8 mouse cellular contexts compared by ENCODE assay signal in the genomic region with DNA sequence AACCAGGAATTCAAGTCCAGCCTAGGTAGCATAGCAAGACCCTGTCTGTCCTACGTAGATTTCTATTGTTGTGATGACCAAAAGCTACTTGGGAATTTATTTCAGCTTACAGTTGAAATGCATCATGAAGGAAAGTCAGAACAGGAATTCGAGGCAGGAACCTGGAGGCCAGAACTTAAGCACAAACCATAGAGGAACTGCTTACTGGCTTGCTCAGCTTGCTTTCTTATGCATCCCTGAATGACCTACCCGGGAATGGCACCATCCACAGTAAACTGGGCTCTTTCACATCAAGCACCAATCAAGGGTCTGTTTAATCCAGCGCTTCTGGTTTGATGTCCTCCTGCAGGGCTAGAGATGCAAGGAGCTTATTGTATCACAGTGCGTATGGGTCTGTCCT. TPM values are rescaled to one million over a fixed set of nuclear protein-coding genes. Genes with fewer than 3 reads are reported as not detected.
DNase-seq lines count a peak whose midpoint lies in the region; ATAC-seq lines count a peak whose summit lies in the region.

No protein-coding gene starts in this region.

- 49% methylated on average over 5 of the region's 5 CpGs for WGBS in kidney, embryonic 14.5 days
- WGBS in embryonic facial prominence, embryonic 14.5 days = 51% methylated on average over 5 of the region's 5 CpGs
- 51% methylated on average over 5 of the region's 5 CpGs for WGBS in intestine, embryonic 14.5 days
- WGBS in neural tube, embryonic 12.5 days = 58% methylated on average over 5 of the region's 5 CpGs

- H3K27me3 ChIP-seq in kidney, embryonic 14.5 days (ENCODE audit: control insufficient read depth, insufficient read depth, low read length) = no peaks in the 10 kb centered on the region
- H3K27me3 ChIP-seq in embryonic facial prominence, embryonic 14.5 days (replicated peaks; ENCODE audit: control insufficient read depth, insufficient read depth, low read length) = no peaks in the 10 kb centered on the region
- no peaks in the 10 kb centered on the region for H3K27me3 ChIP-seq in intestine, embryonic 14.5 days (replicated peaks; ENCODE audit: control insufficient read depth, insufficient read depth, low read length)
- no peaks in the 10 kb centered on the region for H3K27me3 ChIP-seq in neural tube, embryonic 12.5 days (replicated peaks)

- no peaks in the 10 kb centered on the region; the same call in 1 of the 2 replicates for H3K36me3 ChIP-seq in kidney, embryonic 14.5 days (ENCODE audit: control insufficient read depth, insufficient read depth, low read length)
- H3K36me3 ChIP-seq in embryonic facial prominence, embryonic 14.5 days (ENCODE audit: control insufficient read depth, insufficient read depth, low read length) = no peaks in the 10 kb centered on the region
- H3K36me3 ChIP-seq in intestine, embryonic 14.5 days (ENCODE audit: control insufficient read depth, insufficient read depth, low read length) = no peaks in the 10 kb centered on the region
- no peaks in the 10 kb centered on the region for H3K36me3 ChIP-seq in neural tube, embryonic 12.5 days

- H3K9ac ChIP-seq in kidney, embryonic 14.5 days (ENCODE audit: low read depth, low read length) = peak overlapping the region; percentile 23; the same call in 1 of the 2 replicates
- peak overlapping the region; percentile 31 for H3K9ac ChIP-seq in embryonic facial prominence, embryonic 14.5 days (ENCODE audit: low read depth, low read length)
- peak overlapping the region; percentile 47 for H3K9ac ChIP-seq in intestine, embryonic 14.5 days (ENCODE audit: low read length)
- no peak overlapping the region for H3K9ac ChIP-seq in neural tube, embryonic 12.5 days

- ATAC-seq in kidney, embryonic 14.5 days (ENCODE audit: low FRiP score, low TSS enrichment) = no peak
- ATAC-seq in embryonic facial prominence, embryonic 14.5 days (ENCODE audit: low read depth) = no peak
- ATAC-seq in intestine, embryonic 14.5 days (replicated peaks; ENCODE audit: low FRiP score, low TSS enrichment, low read depth) = no peak
- ATAC-seq in neural tube, embryonic 12.5 days (ENCODE audit: low FRiP score, low read depth) = no peak
- no peak for ATAC-seq in cerebellum, adult (ENCODE audit: insufficient number of reproducible peaks, low FRiP score, low TSS enrichment)

- H3K9me3 ChIP-seq in kidney, embryonic 14.5 days (ENCODE audit: control insufficient read depth, low read length) = no peaks in the 10 kb centered on the region
- no peaks in the 10 kb centered on the region for H3K9me3 ChIP-seq in embryonic facial prominence, embryonic 14.5 days (ENCODE audit: control insufficient read depth, low read length)
- H3K9me3 ChIP-seq in intestine, embryonic 14.5 days (ENCODE audit: control insufficient read depth, low read length) = no peaks in the 10 kb centered on the region
- H3K9me3 ChIP-seq in neural tube, embryonic 12.5 days = no peaks in the 10 kb centered on the region

- peaks cover 6% of the 10 kb centered on the region; the same call in 1 of the 2 replicates for H3K4me1 ChIP-seq in kidney, embryonic 14.5 days (ENCODE audit: control insufficient read depth, insufficient read depth, low read length)
- 0 out of 2 replicates have a peak, but pooled peaks cover 6% of the 10 kb centered on the region for H3K4me1 ChIP-seq in embryonic facial prominence, embryonic 14.5 days (ENCODE audit: control insufficient read depth, insufficient read depth, low read length)
- H3K4me1 ChIP-seq in intestine, embryonic 14.5 days (replicated peaks; ENCODE audit: control insufficient read depth, insufficient read depth, low read length) = peaks cover 4% of the 10 kb centered on the region
- H3K4me1 ChIP-seq in neural tube, embryonic 12.5 days = peaks cover 12% of the 10 kb centered on the region

- DNase-seq in kidney, postnatal 4 days = no peak
- DNase-seq in embryonic facial prominence, embryonic 14.5 days (ENCODE audit: low spot score) = no peak
- no peak for DNase-seq in intestine, embryonic 14.5 days (ENCODE audit: low spot score)
- DNase-seq in adrenal gland, adult 2 months = no peak
- no peak for DNase-seq in embryo, embryonic 11 days

- no peak overlapping the region for H3K27ac ChIP-seq in kidney, embryonic 14.5 days (ENCODE audit: low read depth, low read length)
- peak overlapping the region; percentile 80 for H3K27ac ChIP-seq in embryonic facial prominence, embryonic 14.5 days (replicated peaks; ENCODE audit: low read depth, low read length)
- peak overlapping the region; percentile 82; the same call in 1 of the 2 replicates for H3K27ac ChIP-seq in intestine, embryonic 14.5 days (ENCODE audit: low read depth)
- H3K27ac ChIP-seq in neural tube, embryonic 12.5 days = no peak overlapping the region

- H3K4me3 ChIP-seq in kidney, embryonic 14.5 days (ENCODE audit: low read length) = peak overlapping the region; percentile 76; the same call in 1 of the 2 replicates
- peak overlapping the region; percentile 56 for H3K4me3 ChIP-seq in embryonic facial prominence, embryonic 14.5 days (ENCODE audit: low read depth, low read length)
- H3K4me3 ChIP-seq in intestine, embryonic 14.5 days (ENCODE audit: low read depth, low read length) = peak overlapping the region; percentile 77
- H3K4me3 ChIP-seq in neural tube, embryonic 12.5 days = no peak overlapping the region

- peak overlapping the region; percentile 87 for H3K4me2 ChIP-seq in kidney, embryonic 14.5 days (replicated peaks; ENCODE audit: low read depth, low read length)
- peak overlapping the region; percentile 54 for H3K4me2 ChIP-seq in embryonic facial prominence, embryonic 14.5 days (ENCODE audit: low read depth, low read length)
- peak overlapping the region; percentile 76 for H3K4me2 ChIP-seq in intestine, embryonic 14.5 days (ENCODE audit: low read length)
- peak overlapping the region; percentile 93 for H3K4me2 ChIP-seq in neural tube, embryonic 12.5 days (replicated peaks)

RNA-seq across cellular contexts. Expression of gene Mertk, which starts 1.2 kb away (rescaled TPM):
- 7.3 and 10.3 TPM in 2 replicates for polyA plus RNA-seq in kidney, embryonic 14.5 days (2014; fragmentation: Nextera tagmentation; extraction: Ambion mirVana)
- polyA plus RNA-seq in embryonic facial prominence, embryonic 14.5 days (2014; fragmentation: Nextera tagmentation; extraction: Ambion mirVana) = 9.6 and 9.8 TPM in 2 replicates
- 6.7 and 7.0 TPM in 2 replicates for polyA plus RNA-seq in intestine, embryonic 14.5 days (2014; fragmentation: Nextera tagmentation; extraction: Ambion mirVana)
- polyA plus RNA-seq in neural tube, embryonic 12.5 days (2016; fragmentation: Nextera tagmentation; extraction: Ambion mirVana) = 3.1 and 3.6 TPM in 2 replicates
- total RNA-seq in adrenal gland, adult 2 months (2021) = 10 to 100 TPM in 1 of 2 experiments, 1 to 10 TPM in 1; 9.6 to 12.5 TPM
- 2.2 and 2.9 TPM in 2 replicates for polyA plus RNA-seq in adrenal gland, adult 2 months (2012; rRNA removed)

RNA-seq across cellular contexts. Expression of gene Anapc1, which starts 10.4 kb away (rescaled TPM):
- polyA plus RNA-seq in kidney, embryonic 14.5 days (2014; fragmentation: Nextera tagmentation; extraction: Ambion mirVana) = 56.3 and 94.0 TPM in 2 replicates
- 57.4 and 60.0 TPM in 2 replicates for polyA plus RNA-seq in embryonic facial prominence, embryonic 14.5 days (2014; fragmentation: Nextera tagmentation; extraction: Ambion mirVana)
- polyA plus RNA-seq in intestine, embryonic 14.5 days (2014; fragmentation: Nextera tagmentation; extraction: Ambion mirVana) = 80.4 and 84.8 TPM in 2 replicates
- 67.1 and 69.8 TPM in 2 replicates for polyA plus RNA-seq in neural tube, embryonic 12.5 days (2016; fragmentation: Nextera tagmentation; extraction: Ambion mirVana)
- total RNA-seq in adrenal gland, adult 2 months (2021) = 10 to 100 TPM; 60.9 to 89.3 TPM
- 27.2 and 34.4 TPM in 2 replicates for polyA plus RNA-seq in adrenal gland, adult 2 months (2012; rRNA removed)

Comparison
In these comparisons a context has a peak if more than half of its experiments do, and no peak if none do; other contexts are left out.
1. H3K27ac ChIP-seq: peak in embryonic facial prominence, embryonic 14.5 days (single experiment) and intestine, embryonic 14.5 days (single experiment); none in kidney, embryonic 14.5 days (single experiment) and neural tube, embryonic 12.5 days (single experiment).
2. Peak in every context shown above with its lines, with median percentiles within 50 percentile points of each other: H3K4me2 ChIP-seq.